Mouse (Mus musculus) urinary bladder, postnatal 14 days (tissue): ENCODE data around the gene Acsl4.
A peak's percentile ranks its signal among the peaks of the same experiment; 100 is the strongest.

ENCODE experiments used
- DNase-seq: peaks from one replicate; pipeline ENCODE4 v3.0.0; 2021; ENCODE audit warnings: low spot score

The Acsl4 gene

DNA sequence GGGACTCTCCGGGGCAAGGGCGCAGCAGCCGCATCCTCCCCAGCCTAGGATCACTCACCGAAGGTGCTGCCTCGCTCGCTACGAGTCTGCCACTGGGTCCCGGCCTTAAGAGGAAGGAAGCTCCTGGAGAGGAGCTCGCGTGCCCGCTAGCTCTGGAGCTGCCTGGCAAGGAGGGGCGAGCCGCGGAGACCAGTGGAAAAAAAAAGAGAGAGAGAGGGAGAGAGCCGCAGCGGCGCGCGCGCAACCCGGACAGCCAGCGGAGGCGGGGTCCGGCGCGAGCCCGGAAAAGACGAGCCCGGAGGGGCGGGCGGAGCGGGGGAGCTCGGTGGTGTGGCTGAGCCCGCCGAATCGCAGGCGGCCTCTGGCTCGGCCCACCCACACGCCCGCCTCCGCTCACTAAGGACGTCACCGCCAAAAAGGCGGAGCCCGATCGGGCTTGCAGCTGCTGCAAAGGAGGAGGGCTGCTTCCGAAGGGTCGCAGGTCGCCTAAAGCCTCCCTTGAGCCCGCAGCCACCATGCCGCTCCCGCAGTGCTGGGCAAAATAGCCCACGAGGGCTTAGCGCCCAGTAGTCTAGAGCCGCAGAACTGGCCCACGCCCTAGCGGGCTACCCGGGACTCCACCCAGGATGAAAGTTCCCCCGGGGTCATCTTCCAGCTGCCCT is at the start of gene Acsl4:
Gene Acsl4 (minus strand): TSS at position 289 of the 662 bp plus-strand sequence.
- DNase-seq = peak; percentile 90

- DNase-seq = no peak
Measured at GRCm38 (mm10) chrX:142437971-142438504, 47.7 kb upstream of the Acsl4 start.

DNA sequence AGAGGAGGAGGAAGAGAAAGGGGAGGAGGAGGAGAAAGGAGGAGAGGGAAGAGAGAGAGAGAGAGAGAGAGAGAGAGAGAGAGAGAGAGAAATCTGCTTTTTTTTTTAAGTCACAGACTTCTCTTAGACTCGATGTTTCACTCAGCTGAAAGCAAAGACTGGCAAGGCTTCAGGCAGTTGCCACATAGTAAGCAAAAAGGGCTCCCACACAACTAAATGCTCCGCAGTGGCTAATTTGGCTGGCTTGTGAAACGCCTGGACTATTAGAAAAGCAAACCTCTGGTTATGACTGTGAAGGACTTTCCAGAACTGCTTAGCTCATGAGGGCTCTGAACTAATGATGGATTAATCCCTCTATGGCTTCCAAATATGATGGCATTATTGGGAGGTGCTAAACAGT is 42.5 kb upstream of the Acsl4 start:
- no peak for DNase-seq

DNA sequence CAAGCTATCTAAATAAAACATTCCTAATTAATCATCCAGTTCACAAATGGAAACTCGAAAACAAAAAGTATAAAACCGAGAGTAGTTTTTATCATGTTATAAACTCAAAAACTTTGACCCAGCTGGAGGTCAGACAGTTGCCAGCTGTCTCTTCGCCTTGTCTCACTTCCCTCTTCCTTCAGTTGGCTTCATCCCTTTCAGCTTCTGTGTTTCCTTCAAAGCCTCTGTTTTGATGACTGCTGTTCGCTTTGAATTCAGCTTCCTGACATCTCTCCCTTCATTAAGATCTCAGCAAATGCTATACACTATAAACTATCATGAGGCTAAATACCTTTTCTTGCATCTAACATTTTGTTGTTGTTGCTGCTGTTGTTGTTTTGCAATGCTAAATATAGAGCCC is 36.8 kb upstream of the Acsl4 start:
- DNase-seq = no peak

- DNase-seq = no peak
Measured at GRCm38 (mm10) chrX:142426628-142427027, 36.3 kb upstream of the Acsl4 start.

DNA sequence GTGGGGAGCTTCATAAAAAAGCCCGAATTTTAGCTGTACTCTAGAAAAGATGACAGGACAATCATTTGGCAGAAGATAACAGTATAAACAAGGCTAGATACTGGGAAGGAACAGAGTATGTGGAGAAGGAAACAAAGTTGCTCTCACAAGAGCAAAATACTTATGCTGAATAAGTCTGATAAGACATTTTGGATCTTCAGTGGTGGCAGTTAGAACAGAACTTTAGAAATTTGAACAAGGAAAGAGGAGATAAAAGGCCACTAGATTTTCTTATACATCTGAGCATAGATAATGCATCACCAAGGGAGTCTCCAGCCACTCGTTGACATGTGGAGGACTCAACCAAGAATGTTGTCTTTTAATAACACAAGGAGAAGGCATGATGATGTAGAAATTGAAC is 23.5 kb upstream of the Acsl4 start:
- no peak for DNase-seq

- DNase-seq = no peak
Measured at GRCm38 (mm10) chrX:142410060-142410459, 19.7 kb upstream of the Acsl4 start.

DNA sequence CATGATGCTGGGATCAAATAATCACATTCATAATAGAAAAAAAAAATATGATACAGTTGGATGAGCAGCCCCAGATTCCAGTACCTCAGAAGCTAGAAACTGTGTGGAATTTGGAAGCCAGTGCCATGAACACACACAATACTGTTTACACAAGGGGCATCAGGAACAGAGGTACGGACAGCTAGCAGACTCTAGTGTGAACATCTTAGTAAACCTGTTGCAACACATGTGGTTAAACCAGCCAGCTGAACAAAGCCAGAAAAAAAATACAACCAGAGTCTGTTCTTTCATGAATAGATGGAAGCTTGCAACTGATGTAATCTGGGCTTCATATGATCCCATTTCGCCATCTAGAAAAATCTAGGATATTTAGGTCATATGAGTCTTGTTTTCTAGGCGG is 19.0 kb upstream of the Acsl4 start:
- DNase-seq = no peak

- DNase-seq = no peak
Measured at GRCm38 (mm10) chrX:142403114-142403513, 12.8 kb upstream of the Acsl4 start.

- no peak for DNase-seq
Measured at GRCm38 (mm10) chrX:142398621-142399020, 8.3 kb upstream of the Acsl4 start.

- DNase-seq = no peak
Measured at GRCm38 (mm10) chrX:142390909-142391265, 552 bp upstream of the Acsl4 start.

GRCm38 (mm10) chrX:142389581-142390159 is 665 bp downstream of the Acsl4 start:
- DNase-seq = peak; percentile 2

DNA sequence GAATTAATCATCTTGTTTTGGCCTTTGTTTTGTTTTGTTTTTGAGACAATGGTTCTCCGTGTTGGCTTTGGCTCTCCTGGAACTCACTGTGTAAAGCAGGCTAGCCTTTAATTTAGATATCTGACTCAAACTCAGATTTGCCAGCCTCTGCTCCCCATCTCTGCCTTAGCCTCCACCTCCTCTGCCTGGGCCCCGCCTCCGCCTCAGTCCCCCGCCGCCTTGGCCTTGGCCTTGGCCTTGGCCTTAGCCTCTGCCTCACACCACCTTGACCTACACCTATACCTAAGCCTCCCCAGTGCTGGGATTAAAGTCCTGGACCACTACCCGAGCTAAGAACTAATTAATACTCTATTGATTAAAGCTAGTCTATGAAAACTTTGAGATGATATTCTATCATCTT is 2.2 kb downstream of the Acsl4 start:
- no peak for DNase-seq

DNA sequence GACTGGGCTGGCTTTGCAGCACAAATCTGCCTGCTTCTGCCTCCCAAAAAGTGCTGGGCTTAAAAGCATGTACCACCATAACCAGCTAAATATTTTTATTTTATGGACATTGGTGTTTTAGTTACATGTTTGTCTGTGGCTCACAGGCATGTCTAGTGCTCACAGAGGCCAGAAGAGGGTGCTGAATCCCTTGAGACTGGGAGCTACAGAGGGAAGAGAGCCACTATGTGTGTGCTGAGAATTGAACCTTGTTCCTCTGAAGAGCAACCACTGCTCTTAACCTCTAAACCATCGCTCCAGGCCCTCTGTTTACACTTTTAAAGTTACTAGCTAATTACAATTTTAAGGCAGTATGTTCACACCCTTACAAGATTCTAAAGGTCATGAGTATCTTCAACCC is 2.7 kb downstream of the Acsl4 start:
- DNase-seq = no peak

DNA sequence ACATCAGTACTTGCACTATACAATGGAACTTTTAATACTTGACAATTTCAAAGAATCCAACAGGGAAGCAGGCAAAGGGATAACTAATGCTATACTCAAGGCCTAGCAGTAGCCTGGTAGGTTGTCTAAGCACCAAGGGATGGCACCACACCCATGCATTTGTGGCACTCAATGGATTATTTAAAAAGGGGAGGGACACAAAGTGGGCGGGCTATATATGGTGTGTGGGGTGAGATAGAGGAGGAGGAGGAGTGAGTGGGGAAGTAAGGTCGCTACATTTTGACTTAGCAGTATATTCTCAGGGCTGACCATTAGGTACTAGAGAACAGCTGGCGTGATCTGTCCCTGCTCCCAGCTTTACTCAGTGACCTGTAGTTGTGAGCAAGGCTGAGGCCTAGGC is 5.4 kb downstream of the Acsl4 start:
- DNase-seq = no peak

DNA sequence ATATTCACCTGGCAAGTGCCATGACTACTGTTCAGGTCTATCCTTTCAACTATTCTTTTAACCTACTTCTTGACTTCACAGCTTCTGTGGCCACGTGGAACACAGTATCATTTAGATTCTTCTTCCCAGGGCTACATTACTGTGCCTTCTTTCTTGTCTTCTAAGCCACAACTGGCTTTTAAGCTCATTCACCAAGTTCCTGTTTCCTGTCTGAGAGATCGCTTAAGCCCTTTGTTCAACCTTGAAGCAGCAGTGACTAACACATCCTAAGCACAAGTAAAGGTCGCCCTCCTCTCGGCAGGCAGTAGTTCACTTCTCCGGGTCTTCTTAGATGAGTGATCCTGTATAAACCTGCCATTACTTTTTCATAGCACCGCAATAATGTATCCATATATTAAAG is 10.4 kb downstream of the Acsl4 start:
- DNase-seq = no peak

DNA sequence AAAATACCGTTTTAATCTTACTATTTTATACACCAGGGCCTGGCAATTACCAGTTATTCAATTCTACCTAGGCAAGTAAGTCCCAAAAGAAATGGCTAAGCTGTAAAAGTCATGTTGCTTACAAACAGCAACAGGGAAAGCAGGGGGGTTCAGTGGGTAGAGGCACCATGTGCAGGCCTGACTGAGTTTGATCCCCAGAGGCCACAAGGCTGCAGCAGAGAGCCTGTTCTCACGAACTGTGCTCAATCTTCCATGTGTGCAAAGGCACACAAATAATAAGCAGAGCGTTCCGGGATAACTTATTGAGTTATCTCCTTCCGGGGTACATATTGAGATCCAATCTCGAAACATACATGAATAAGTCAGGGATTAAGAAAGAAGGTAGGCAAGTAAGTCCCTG is 12.3 kb downstream of the Acsl4 start:
- DNase-seq = no peak

DNA sequence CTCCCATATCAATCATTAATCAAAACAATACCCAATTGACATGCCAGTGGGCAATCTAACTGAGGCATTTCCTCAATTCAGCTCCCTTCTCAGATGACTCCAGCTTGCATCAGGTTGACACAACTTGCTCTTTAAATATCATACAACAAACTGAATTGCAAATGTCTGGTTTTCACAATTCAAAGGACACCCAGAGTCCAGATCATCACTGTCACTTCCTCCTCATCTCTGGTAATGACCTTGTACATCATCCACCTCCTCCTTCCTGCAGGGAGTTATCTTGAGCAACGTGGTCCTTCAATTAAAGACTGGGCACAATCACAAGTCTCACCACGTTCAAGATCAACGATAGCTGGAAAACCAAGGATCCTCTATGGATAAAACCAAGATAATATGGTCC is 13.0 kb downstream of the Acsl4 start:
- DNase-seq = no peak

DNA sequence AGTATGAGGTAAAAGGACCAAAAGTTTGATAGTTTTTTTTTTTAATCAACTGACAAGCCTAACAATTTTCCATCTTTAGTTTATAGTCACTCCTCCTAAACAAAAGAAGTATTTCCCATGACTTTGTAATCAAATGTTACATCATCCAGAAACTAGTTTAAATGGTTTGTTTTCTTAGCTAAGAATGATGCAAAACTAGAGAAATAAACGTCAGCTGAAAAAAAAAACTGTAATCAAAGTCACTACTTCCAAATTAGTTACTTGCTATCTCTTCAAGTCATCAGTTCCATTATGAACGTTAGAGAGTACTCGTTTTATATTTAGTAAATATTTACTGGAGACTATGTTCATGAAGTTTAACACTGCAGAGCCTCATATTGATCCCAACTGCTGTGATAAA is 13.6 kb downstream of the Acsl4 start:
- DNase-seq = no peak

GRCm38 (mm10) chrX:142375519-142375918 is 14.8 kb downstream of the Acsl4 start:
- DNase-seq = no peak

DNA sequence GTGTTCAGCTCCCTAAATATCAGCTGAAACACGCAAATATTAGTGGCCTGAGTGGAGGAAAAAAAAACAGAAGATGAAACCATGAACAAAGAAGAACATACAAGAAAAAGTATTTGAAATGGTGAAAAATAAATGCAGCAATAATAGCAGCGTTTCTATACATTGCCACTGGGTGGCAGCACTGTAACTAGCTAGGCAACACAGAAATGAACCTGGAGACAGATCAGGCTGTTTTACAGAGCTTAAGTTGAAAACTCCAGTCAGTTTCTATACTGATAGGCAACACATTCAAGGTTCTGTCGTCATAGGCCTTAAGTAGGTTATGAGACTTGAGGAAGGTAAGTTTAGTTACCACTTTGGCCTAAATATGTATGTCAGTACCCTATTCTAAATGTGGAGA is 17.9 kb downstream of the Acsl4 start:
- DNase-seq = peak; percentile 22

- DNase-seq = no peak
Measured at GRCm38 (mm10) chrX:142369935-142370334, 20.4 kb downstream of the Acsl4 start.

- no peak for DNase-seq
Measured at GRCm38 (mm10) chrX:142363882-142364281, 26.5 kb downstream of the Acsl4 start.

DNA sequence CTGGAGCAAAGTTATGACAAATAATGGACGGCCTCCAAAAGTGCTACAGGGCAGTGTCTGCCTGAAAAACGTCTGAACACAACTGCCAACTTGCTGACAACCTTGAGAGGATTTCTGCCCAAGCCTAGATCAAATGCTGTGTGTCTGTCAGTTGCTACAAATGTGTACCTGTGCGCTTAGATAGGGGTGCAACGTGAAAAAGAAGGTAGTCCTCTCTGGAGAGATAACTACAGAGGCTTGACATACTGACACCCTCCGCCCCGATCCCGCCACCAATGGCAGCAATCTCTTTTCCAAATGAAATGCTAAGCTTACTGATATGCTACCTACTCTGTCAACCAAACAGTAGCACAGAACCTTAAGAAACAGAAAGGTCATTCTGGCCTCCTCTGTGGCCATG is 31.3 kb downstream of the Acsl4 start:
- DNase-seq = no peak
